Mouse (Mus musculus): ENCODE data around the gene Acbd6. TPM values are rescaled to one million over a fixed set of nuclear protein-coding genes. Genes with fewer than 3 reads are reported as not detected.

Acbd6 gene
- polyA plus RNA-seq, 1 experiment from 2014 or later = 55.6 TPM

- Histone ChIP-seq H3K36me3 (no peaks in the 10 kb centered on the region), H3K9me3 (replicated peaks) (no peaks in the 10 kb centered on the region), H3K4me2 (no peak overlapping the region), H3K4me3 (no peak overlapping the region), H3K27me3 (no peaks in the 10 kb centered on the region), H3K27ac (no peak overlapping the region), H3K9ac (no peak overlapping the region), H3K4me1 (replicated peaks) (no peaks in the 10 kb centered on the region; the same call in none of the 2 replicates)
- ATAC-seq (replicated peaks; ENCODE audit: insufficient number of reproducible peaks, insufficient read depth, low FRiP score, low read depth) = no peak
- 62% methylated on average over 17 of the region's 17 CpGs for WGBS
Observed at GRCm38 (mm10) chr1:155698373-155699159, 140.6 kb downstream of the Acbd6 start.

- Histone ChIP-seq H3K9ac (no peak overlapping the region), H3K9me3 (replicated peaks) (no peaks in the 10 kb centered on the region), H3K4me2 (no peak overlapping the region), H3K27me3 (no peaks in the 10 kb centered on the region), H3K4me1 (replicated peaks) (no peaks in the 10 kb centered on the region; the same call in none of the 2 replicates), H3K36me3 (no peaks in the 10 kb centered on the region), H3K4me3 (no peak overlapping the region), H3K27ac (no peak overlapping the region)
- no peak for ATAC-seq (replicated peaks; ENCODE audit: insufficient number of reproducible peaks, insufficient read depth, low FRiP score, low read depth)
Observed at GRCm38 (mm10) chr1:155700886-155701285, 143.0 kb downstream of the Acbd6 start.

- Histone ChIP-seq H3K27ac (no peak overlapping the region), H3K4me3 (no peak overlapping the region), H3K27me3 (no peaks in the 10 kb centered on the region), H3K4me2 (no peak overlapping the region), H3K9me3 (replicated peaks) (no peaks in the 10 kb centered on the region), H3K4me1 (replicated peaks) (no peaks in the 10 kb centered on the region; the same call in 1 of the 2 replicates), H3K36me3 (no peaks in the 10 kb centered on the region), H3K9ac (no peak overlapping the region)
- no peak for ATAC-seq (replicated peaks; ENCODE audit: insufficient number of reproducible peaks, insufficient read depth, low FRiP score, low read depth)
- WGBS = 80% methylated on average over 5 of the region's 5 CpGs
Observed at GRCm38 (mm10) chr1:155703191-155703680, 145.3 kb downstream of the Acbd6 start.

- 0 out of 2 replicates have a peak, but pooled peaks have one; percentile 6 for ATAC-seq (replicated peaks; ENCODE audit: insufficient number of reproducible peaks, insufficient read depth, low FRiP score, low read depth)
- no peak overlapping the region for H3K4me2 ChIP-seq
- no peaks in the 10 kb centered on the region for H3K4me1 ChIP-seq (replicated peaks)
- H3K9ac ChIP-seq = no peak overlapping the region
- H3K4me3 ChIP-seq = no peak overlapping the region
- 55% methylated on average over 5 of the region's 5 CpGs for WGBS
- H3K27me3 ChIP-seq = no peaks in the 10 kb centered on the region
- H3K9me3 ChIP-seq (replicated peaks) = no peaks in the 10 kb centered on the region
- no peaks in the 10 kb centered on the region for H3K36me3 ChIP-seq
- no peak overlapping the region for H3K27ac ChIP-seq
Observed at GRCm38 (mm10) chr1:155704182-155704581, 146.3 kb downstream of the Acbd6 start.

- Histone ChIP-seq H3K36me3 (no peaks in the 10 kb centered on the region), H3K4me3 (no peak overlapping the region), H3K9ac (no peak overlapping the region), H3K4me1 (replicated peaks) (0 out of 2 replicates have a peak, but pooled peaks cover 3% of the 10 kb centered on the region), H3K4me2 (no peak overlapping the region), H3K27me3 (peaks cover 7% of the 10 kb centered on the region; the same call in 1 of the 2 replicates), H3K9me3 (replicated peaks) (no peaks in the 10 kb centered on the region), H3K27ac (no peak overlapping the region)
- ATAC-seq (replicated peaks; ENCODE audit: insufficient number of reproducible peaks, insufficient read depth, low FRiP score, low read depth) = no peak
- 41% methylated on average over 2 of the region's 2 CpGs for WGBS
Observed at GRCm38 (mm10) chr1:155713306-155713705, 155.4 kb downstream of the Acbd6 start.

- Histone ChIP-seq H3K9me3 (replicated peaks) (no peaks in the 10 kb centered on the region), H3K4me2 (no peak overlapping the region), H3K27ac (no peak overlapping the region), H3K27me3 (peaks cover 16% of the 10 kb centered on the region), H3K36me3 (no peaks in the 10 kb centered on the region), H3K4me1 (replicated peaks) (0 out of 2 replicates have a peak, but pooled peaks cover 3% of the 10 kb centered on the region), H3K4me3 (no peak overlapping the region), H3K9ac (no peak overlapping the region)
- no peak for ATAC-seq (replicated peaks; ENCODE audit: insufficient number of reproducible peaks, insufficient read depth, low FRiP score, low read depth)
Observed at GRCm38 (mm10) chr1:155715366-155715765, 157.4 kb downstream of the Acbd6 start.

GRCm38 (mm10) chr1:155717301-155717700 is 159.4 kb downstream of the Acbd6 start:
- H3K9me3 ChIP-seq (replicated peaks) = no peaks in the 10 kb centered on the region
- no peak overlapping the region for H3K27ac ChIP-seq
- H3K4me3 ChIP-seq = no peak overlapping the region
- H3K4me2 ChIP-seq = no peak overlapping the region
- H3K4me1 ChIP-seq (replicated peaks) = 0 out of 2 replicates have a peak, but pooled peaks cover 3% of the 10 kb centered on the region
- H3K36me3 ChIP-seq = no peaks in the 10 kb centered on the region
- no peak for ATAC-seq (replicated peaks; ENCODE audit: insufficient number of reproducible peaks, insufficient read depth, low FRiP score, low read depth)
- peaks cover 29% of the 10 kb centered on the region for H3K27me3 ChIP-seq
- no peak overlapping the region for H3K9ac ChIP-seq
- whole genome bisulfite sequencing = 86% methylated on average over 12 of the region's 12 CpGs

GRCm38 (mm10) chr1:155718851-155719250 is 160.9 kb downstream of the Acbd6 start:
- Histone ChIP-seq H3K4me2 (no peak overlapping the region), H3K4me3 (no peak overlapping the region), H3K9me3 (replicated peaks) (no peaks in the 10 kb centered on the region), H3K4me1 (replicated peaks) (no peaks in the 10 kb centered on the region), H3K36me3 (no peaks in the 10 kb centered on the region), H3K27ac (no peak overlapping the region), H3K9ac (no peak overlapping the region), H3K27me3 (peaks cover 42% of the 10 kb centered on the region)
- no peak for ATAC-seq (replicated peaks; ENCODE audit: insufficient number of reproducible peaks, insufficient read depth, low FRiP score, low read depth)
- 70% methylated on average over 3 of the region's 3 CpGs for WGBS

GRCm38 (mm10) chr1:155720006-155720405 is 162.1 kb downstream of the Acbd6 start:
- Histone ChIP-seq H3K9me3 (replicated peaks) (no peaks in the 10 kb centered on the region), H3K9ac (no peak overlapping the region), H3K4me3 (no peak overlapping the region), H3K27me3 (peaks cover 53% of the 10 kb centered on the region), H3K4me1 (replicated peaks) (no peaks in the 10 kb centered on the region), H3K27ac (no peak overlapping the region), H3K4me2 (no peak overlapping the region), H3K36me3 (no peaks in the 10 kb centered on the region)
- 38% methylated on average over 5 of the region's 5 CpGs for WGBS
- no peak for ATAC-seq (replicated peaks; ENCODE audit: insufficient number of reproducible peaks, insufficient read depth, low FRiP score, low read depth)

- H3K27me3 ChIP-seq = peaks cover 66% of the 10 kb centered on the region
- no peak for ATAC-seq (replicated peaks; ENCODE audit: insufficient number of reproducible peaks, insufficient read depth, low FRiP score, low read depth)
- WGBS = 39% methylated on average over 8 of the region's 8 CpGs
Observed at GRCm38 (mm10) chr1:155721443-155721842, 163.5 kb downstream of the Acbd6 start.

GRCm38 (mm10) chr1:155722185-155722584 is 164.3 kb downstream of the Acbd6 start:
- no peak overlapping the region for H3K9ac ChIP-seq
- H3K27me3 ChIP-seq = peaks cover 71% of the 10 kb centered on the region
- H3K36me3 ChIP-seq = no peaks in the 10 kb centered on the region
- no peak overlapping the region for H3K27ac ChIP-seq
- no peaks in the 10 kb centered on the region for H3K9me3 ChIP-seq (replicated peaks)
- ATAC-seq (replicated peaks; ENCODE audit: insufficient number of reproducible peaks, insufficient read depth, low FRiP score, low read depth) = no peak
- H3K4me3 ChIP-seq = peak overlapping the region; percentile 12; the same call in 1 of the 2 replicates
- H3K4me1 ChIP-seq (replicated peaks) = no peaks in the 10 kb centered on the region
- H3K4me2 ChIP-seq = peak overlapping the region; percentile 44
- under 1% methylated on average over 13 of the region's 13 CpGs for WGBS

More at GRCm38 (mm10) chr1:155721443-155721842, 163.5 kb downstream of the Acbd6 start:
- Histone ChIP-seq H3K9me3 (replicated peaks) (no peaks in the 10 kb centered on the region), H3K4me1 (replicated peaks) (no peaks in the 10 kb centered on the region), H3K9ac (no peak overlapping the region), H3K36me3 (no peaks in the 10 kb centered on the region), H3K27ac (no peak overlapping the region), H3K4me3 (no peak overlapping the region), H3K4me2 (no peak overlapping the region)

GRCm38 (mm10) chr1:155724301-155724700 is 166.4 kb downstream of the Acbd6 start:
- H3K9ac ChIP-seq = no peak overlapping the region
- H3K27ac ChIP-seq = no peak overlapping the region
- H3K9me3 ChIP-seq (replicated peaks) = no peaks in the 10 kb centered on the region
- 76% methylated on average over 3 of the region's 3 CpGs for WGBS
- no peaks in the 10 kb centered on the region for H3K36me3 ChIP-seq
- no peak overlapping the region for H3K4me2 ChIP-seq
- ATAC-seq (replicated peaks; ENCODE audit: insufficient number of reproducible peaks, insufficient read depth, low FRiP score, low read depth) = no peak
- peaks cover 82% of the 10 kb centered on the region for H3K27me3 ChIP-seq
- no peaks in the 10 kb centered on the region for H3K4me1 ChIP-seq (replicated peaks)
- H3K4me3 ChIP-seq = no peak overlapping the region
